Comparison of ENCODE assay signal across 9 mouse cellular contexts in the genomic region with DNA sequence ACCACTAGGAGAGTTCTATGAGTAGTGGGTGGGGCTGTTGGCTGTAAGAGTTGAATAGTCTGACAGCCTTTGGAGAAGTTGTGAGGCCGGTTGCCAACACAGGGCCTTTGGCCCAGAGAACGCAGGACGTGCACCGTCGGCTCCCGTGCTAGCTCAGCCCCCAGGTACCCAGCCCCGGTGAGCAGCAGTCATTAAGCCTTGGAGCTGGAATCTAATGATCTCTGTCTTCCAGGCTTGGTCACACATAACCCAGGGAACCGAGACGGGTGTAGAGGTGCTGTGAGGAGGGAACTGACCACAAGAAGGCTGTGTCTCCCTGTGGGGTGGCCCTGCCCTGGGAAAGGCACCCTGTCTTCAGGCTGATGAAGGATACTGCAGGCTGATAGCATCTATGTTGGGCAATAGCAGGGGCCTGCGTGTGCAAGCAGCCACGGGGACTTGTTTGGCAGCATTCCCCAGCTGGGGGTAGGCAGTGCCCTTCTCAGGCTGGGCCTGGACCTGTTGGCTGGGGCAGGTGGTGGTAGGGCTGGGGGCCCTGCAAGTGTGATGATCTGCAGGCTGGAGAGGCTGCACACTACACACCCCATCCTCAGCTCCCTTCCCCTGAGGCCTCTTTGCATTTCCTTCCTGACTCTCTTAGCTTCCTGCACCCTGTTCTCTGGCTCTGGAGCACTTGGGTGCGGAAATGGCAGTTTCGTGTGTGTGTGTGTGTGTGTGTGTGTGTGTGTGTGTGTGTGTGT.
DNase-seq lines count a peak whose midpoint lies in the region; ATAC-seq and TF ChIP-seq lines count a peak whose summit lies in the region.
"Had no signal": no experiment of that assay in that cellular context is flagged by ENCODE, and none has a peak within 500 bp of the region (broad histone marks: within the 10 kb centered on the region; RNA-seq: fewer than 3 reads in every experiment).

No protein-coding gene starts in this region.

- H3K27me3 ChIP-seq in testis, adult 2 months (ENCODE audit: control insufficient read depth, insufficient read depth, low read length) = no peaks in the 10 kb centered on the region
- H3K27me3 ChIP-seq in hindbrain, embryonic 16.5 days (replicated peaks; ENCODE audit: control insufficient read depth, insufficient read depth, low read length) = no peaks in the 10 kb centered on the region
- no peaks in the 10 kb centered on the region for H3K27me3 ChIP-seq in liver, embryonic 15.5 days
- H3K27me3 ChIP-seq: neural tube, embryonic 13.5 days had no signal

- no peak overlapping the region for H3K9ac ChIP-seq in hindbrain, embryonic 16.5 days (ENCODE audit: low read depth, low read length)
- H3K9ac ChIP-seq in liver, embryonic 15.5 days = no peak overlapping the region

- H3K27ac ChIP-seq in testis, adult 2 months (ENCODE audit: control insufficient read depth, insufficient read depth, low read depth, low read length) = peak overlapping the region; percentile 34; the same call in 1 of the 2 replicates
- H3K27ac ChIP-seq in hindbrain, embryonic 16.5 days (ENCODE audit: low read depth, low read length) = 0 out of 2 replicates have a peak overlapping the region, but pooled peaks have one; percentile 7
- 0 out of 2 replicates have a peak overlapping the region, but pooled peaks have one; percentile 25 for H3K27ac ChIP-seq in liver, embryonic 15.5 days (replicated peaks)

- no peak for DNase-seq in testis, postnatal 10 days (ENCODE audit: low spot score)
- peak; percentile 58 for DNase-seq in thymus, postnatal 25 days
- DNase-seq in right cerebral cortex, adult 18-20 months = no peak
- DNase-seq in gastrocnemius, postnatal 4 days (ENCODE audit: low spot score in 2 of 2) = no peak
- no peak for DNase-seq in embryo, embryonic 11 days

- no peak overlapping the region for H3K4me3 ChIP-seq in testis, adult 2 months (ENCODE audit: control insufficient read depth, low read depth, low read length)
- H3K4me3 ChIP-seq in hindbrain, embryonic 16.5 days (ENCODE audit: low read length) = no peak overlapping the region
- H3K4me3 ChIP-seq in liver, embryonic 15.5 days (replicated peaks) = no peak overlapping the region
- H3K4me3 ChIP-seq: neural tube, embryonic 13.5 days had no signal

- H3K36me3 ChIP-seq in testis, adult 2 months (ENCODE audit: control insufficient read depth, insufficient read depth, low read length) = no peaks in the 10 kb centered on the region
- no peaks in the 10 kb centered on the region for H3K36me3 ChIP-seq in hindbrain, embryonic 16.5 days (ENCODE audit: control insufficient read depth, insufficient read depth, low read length)
- peaks cover 29% of the 10 kb centered on the region for H3K36me3 ChIP-seq in liver, embryonic 15.5 days (replicated peaks)

- TF ChIP-seq POLR2A in testis, adult 2 months (IDR thresholded peaks at IDR 0.05; ENCODE audit: control insufficient read depth, low read depth, low read length) = no peak

- H3K9me3 ChIP-seq in hindbrain, embryonic 16.5 days (ENCODE audit: control insufficient read depth, low read length) = no peaks in the 10 kb centered on the region
- no peaks in the 10 kb centered on the region for H3K9me3 ChIP-seq in liver, embryonic 15.5 days (replicated peaks)
- H3K9me3 ChIP-seq: neural tube, embryonic 13.5 days had no signal

- H3K4me2 ChIP-seq in hindbrain, embryonic 16.5 days (ENCODE audit: low read length) = no peak overlapping the region
- H3K4me2 ChIP-seq in liver, embryonic 15.5 days = peak overlapping the region; percentile 17; the same call in 1 of the 2 replicates

- WGBS in hindbrain, embryonic 16.5 days = 50% methylated on average over 13 of the region's 13 CpGs
- WGBS in liver, embryonic 15.5 days (ENCODE audit: insufficient replicate concordance) = 27% methylated on average over 13 of the region's 13 CpGs

- H3K4me1 ChIP-seq in testis, adult 2 months (ENCODE audit: control insufficient read depth, insufficient read depth, low read length) = peaks cover 2% of the 10 kb centered on the region
- peaks cover 44% of the 10 kb centered on the region for H3K4me1 ChIP-seq in hindbrain, embryonic 16.5 days (ENCODE audit: control insufficient read depth, insufficient read depth, low read depth, low read length)
- H3K4me1 ChIP-seq in liver, embryonic 15.5 days (replicated peaks) = peaks cover 42% of the 10 kb centered on the region

- TF ChIP-seq CTCF in testis, adult 2 months (IDR thresholded peaks at IDR 0.05; ENCODE audit: control insufficient read depth, insufficient read depth, insufficient replicate concordance, low read depth, low read length) = no peak

- no peak for ATAC-seq in hindbrain, embryonic 16.5 days
- ATAC-seq in liver, embryonic 15.5 days (ENCODE audit: insufficient read depth) = no peak
